Mouse (Mus musculus): ENCODE measurements around the gene Uqcr10. TPM values are rescaled to one million over a fixed set of nuclear protein-coding genes. Genes with fewer than 3 reads are reported as not detected.

Uqcr10 gene
- polyA plus RNA-seq, 1 experiment = 481 TPM

DNA sequence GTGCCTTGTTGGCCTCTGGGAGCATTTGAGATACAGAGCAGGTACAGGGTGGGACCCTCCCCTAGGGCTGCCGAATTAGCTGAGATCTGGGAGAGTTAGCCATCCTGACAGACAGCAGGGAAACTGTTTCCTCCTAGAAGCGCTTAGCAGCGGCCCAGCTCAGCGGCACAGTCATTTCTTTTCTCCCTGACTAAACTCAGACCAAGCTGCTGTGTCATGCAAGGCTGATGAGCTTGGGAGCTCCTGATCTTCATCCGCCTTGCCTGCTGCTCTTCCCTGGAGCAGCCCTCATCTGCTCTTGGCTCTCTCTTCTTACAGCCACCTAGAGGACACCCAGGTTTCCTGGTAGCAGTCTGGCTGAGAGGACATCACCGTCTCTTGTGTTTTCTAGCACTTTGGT is 20.0 kb downstream of the Uqcr10 start:
- DNase-seq = no peak

GRCm38 (mm10) chr11:4683516-4683915 is 20.6 kb downstream of the Uqcr10 start:
- TF ChIP-seq POLR2A (IDR thresholded peaks at IDR 0.05; ENCODE audit: borderline replicate concordance, extremely low read depth, low read depth, low read length) = no peak
- TF ChIP-seq CTCF (IDR thresholded peaks at IDR 0.05; ENCODE audit: insufficient read depth, low read length) = no peak
- no peaks in the 10 kb centered on the region for H3K4me1 ChIP-seq (ENCODE audit: control insufficient read depth, insufficient read depth, low read length)
- no peak for DNase-seq
- WGBS = 75% methylated on average over 6 of the region's 6 CpGs
- no peak overlapping the region for H3K4me3 ChIP-seq (replicated peaks; ENCODE audit: extremely low read depth, low read depth, low read length)

More for the DNA sequence above, 20.0 kb downstream of the Uqcr10 start:
- TF ChIP-seq POLR2A (IDR thresholded peaks at IDR 0.05; ENCODE audit: borderline replicate concordance, extremely low read depth, low read depth, low read length) = no peak
- no peak for TF ChIP-seq CTCF (IDR thresholded peaks at IDR 0.05; ENCODE audit: insufficient read depth, low read length)
- Histone ChIP-seq H3K4me1 (ENCODE audit: control insufficient read depth, insufficient read depth, low read length) (no peaks in the 10 kb centered on the region), H3K4me3 (replicated peaks; ENCODE audit: extremely low read depth, low read depth, low read length) (no peak overlapping the region)
- WGBS = 79% methylated on average over 6 of the region's 6 CpGs

DNA sequence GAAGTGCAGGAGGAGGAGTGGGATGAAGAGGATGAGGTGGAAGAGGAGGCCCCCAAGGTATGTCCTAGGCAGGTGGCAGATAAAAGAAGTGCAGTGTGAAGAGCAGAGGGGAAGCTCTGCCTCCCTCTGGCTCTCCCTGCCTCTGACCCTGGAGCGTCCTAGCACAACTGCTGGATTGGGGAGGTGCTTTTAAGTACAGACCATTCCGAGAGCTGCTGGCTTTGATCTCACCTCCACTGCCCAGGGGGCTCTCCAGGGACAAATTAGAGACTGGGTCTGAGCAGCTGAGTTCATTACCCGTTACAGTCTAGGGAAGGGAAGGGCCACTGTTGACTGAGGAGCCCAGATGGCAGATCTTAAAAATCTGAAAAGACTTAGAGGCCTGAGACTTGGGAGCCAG is 24.0 kb downstream of the Uqcr10 start:
- DNase-seq = no peak
- WGBS = 82% methylated on average over 3 of the region's 3 CpGs
- no peak for TF ChIP-seq POLR2A (IDR thresholded peaks at IDR 0.05; ENCODE audit: borderline replicate concordance, extremely low read depth, low read depth, low read length)
- no peak for TF ChIP-seq CTCF (IDR thresholded peaks at IDR 0.05; ENCODE audit: insufficient read depth, low read length)
- Histone ChIP-seq H3K4me3 (replicated peaks; ENCODE audit: extremely low read depth, low read depth, low read length) (no peak overlapping the region), H3K4me1 (ENCODE audit: control insufficient read depth, insufficient read depth, low read length) (no peaks in the 10 kb centered on the region)

DNA sequence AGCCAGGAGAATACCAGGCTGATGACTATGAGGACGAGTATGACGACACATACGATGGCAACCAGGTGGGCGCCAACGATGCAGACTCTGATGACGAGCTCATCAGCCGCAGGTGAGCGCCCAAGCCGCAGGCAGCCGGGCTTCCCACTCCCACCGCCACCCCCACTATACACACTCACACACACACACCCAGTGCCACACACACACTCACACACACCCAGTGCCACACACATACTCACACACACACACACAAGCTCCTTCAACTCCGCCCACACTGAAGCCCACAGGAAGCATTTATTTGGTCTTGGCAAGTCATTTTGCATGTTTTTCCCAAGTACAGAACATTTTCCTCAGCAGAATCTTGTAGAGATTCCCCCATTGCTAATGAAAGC is 24.7 kb downstream of the Uqcr10 start:
- Histone ChIP-seq H3K4me1 (ENCODE audit: control insufficient read depth, insufficient read depth, low read length) (no peaks in the 10 kb centered on the region), H3K4me3 (replicated peaks; ENCODE audit: extremely low read depth, low read depth, low read length) (no peak overlapping the region)
- WGBS = 89% methylated on average over 12 of the region's 12 CpGs
- DNase-seq = no peak
- TF ChIP-seq POLR2A (IDR thresholded peaks at IDR 0.05; ENCODE audit: borderline replicate concordance, extremely low read depth, low read depth, low read length) (no peak), CTCF (IDR thresholded peaks at IDR 0.05; ENCODE audit: insufficient read depth, low read length) (no peak)

GRCm38 (mm10) chr11:4678700-4679440 is 25.3 kb downstream of the Uqcr10 start:
- no peak overlapping the region for H3K4me3 ChIP-seq (replicated peaks; ENCODE audit: extremely low read depth, low read depth, low read length)
- DNase-seq = no peak
- H3K4me1 ChIP-seq (ENCODE audit: control insufficient read depth, insufficient read depth, low read length) = no peaks in the 10 kb centered on the region
- 76% methylated on average over 13 of the region's 13 CpGs for WGBS
- no peak for TF ChIP-seq POLR2A (IDR thresholded peaks at IDR 0.05; ENCODE audit: borderline replicate concordance, extremely low read depth, low read depth, low read length)
- TF ChIP-seq CTCF (IDR thresholded peaks at IDR 0.05; ENCODE audit: insufficient read depth, low read length) = no peak

DNA sequence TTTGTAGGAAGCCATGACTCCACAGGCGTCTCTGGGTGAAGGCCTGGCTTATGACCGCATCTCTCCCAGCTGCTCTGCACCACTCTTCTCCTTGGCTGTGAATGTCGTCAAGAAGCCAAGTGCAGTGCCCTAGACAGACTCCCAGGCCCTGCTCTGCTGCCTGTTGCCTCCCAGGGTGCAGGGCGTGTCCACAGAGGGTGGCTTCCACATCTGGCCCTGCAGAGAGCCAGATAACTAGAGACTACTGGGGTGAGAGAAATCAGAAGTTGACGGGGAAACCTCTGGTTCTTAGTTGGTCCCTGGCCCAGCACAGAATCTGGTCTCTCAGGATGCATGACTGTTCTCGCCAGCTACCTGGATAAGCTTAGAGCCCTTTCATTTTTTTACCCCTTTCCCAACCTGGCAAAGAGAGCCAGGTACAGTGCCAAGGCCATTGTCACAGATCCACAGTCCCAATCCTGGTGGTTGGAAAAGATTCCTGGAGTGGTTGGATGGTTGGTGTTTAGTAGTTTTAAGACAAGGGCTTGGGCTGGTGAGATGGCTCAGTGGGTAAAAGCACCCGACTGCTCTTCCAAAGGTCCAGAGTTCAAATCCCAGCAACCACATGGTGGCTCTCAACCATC is 26.8 kb downstream of the Uqcr10 start:
- no peak overlapping the region for H3K4me3 ChIP-seq (replicated peaks; ENCODE audit: extremely low read depth, low read depth, low read length)
- TF ChIP-seq POLR2A (IDR thresholded peaks at IDR 0.05; ENCODE audit: borderline replicate concordance, extremely low read depth, low read depth, low read length) (no peak), CTCF (IDR thresholded peaks at IDR 0.05; ENCODE audit: insufficient read depth, low read length) (no peak)
- no peaks in the 10 kb centered on the region for H3K4me1 ChIP-seq (ENCODE audit: control insufficient read depth, insufficient read depth, low read length)
- DNase-seq = no peak
- 82% methylated on average over 7 of the region's 7 CpGs for whole genome bisulfite sequencing

DNA sequence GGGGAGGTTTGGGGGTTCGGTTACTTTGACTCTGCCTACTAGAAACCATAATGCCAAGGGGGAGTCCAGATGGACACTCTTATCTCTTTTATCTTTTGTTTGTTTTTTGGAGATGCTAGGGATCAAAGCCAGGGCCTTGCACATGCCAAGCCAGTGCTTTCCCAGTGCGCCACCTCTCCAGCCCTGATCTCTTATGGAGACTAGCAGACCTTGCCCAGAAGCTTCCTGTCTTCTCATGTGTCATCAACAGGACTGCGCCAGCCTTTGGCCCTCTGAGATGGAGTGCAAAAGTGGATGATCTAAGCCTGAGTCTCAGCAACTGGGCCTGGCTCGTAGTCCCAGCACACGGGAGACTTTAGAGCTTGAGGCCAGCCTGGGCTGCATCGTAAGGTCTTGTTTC is 28.4 kb downstream of the Uqcr10 start:
- Histone ChIP-seq H3K4me1 (ENCODE audit: control insufficient read depth, insufficient read depth, low read length) (no peaks in the 10 kb centered on the region), H3K4me3 (replicated peaks; ENCODE audit: extremely low read depth, low read depth, low read length) (no peak overlapping the region)
- WGBS = 76% methylated on average over 6 of the region's 6 CpGs
- no peak for DNase-seq
- TF ChIP-seq POLR2A (IDR thresholded peaks at IDR 0.05; ENCODE audit: borderline replicate concordance, extremely low read depth, low read depth, low read length) (no peak), CTCF (IDR thresholded peaks at IDR 0.05; ENCODE audit: insufficient read depth, low read length) (no peak)

GRCm38 (mm10) chr11:4675126-4675562 is 29.0 kb downstream of the Uqcr10 start:
- Histone ChIP-seq H3K4me3 (replicated peaks; ENCODE audit: extremely low read depth, low read depth, low read length) (no peak overlapping the region), H3K4me1 (ENCODE audit: control insufficient read depth, insufficient read depth, low read length) (no peaks in the 10 kb centered on the region)
- WGBS = 70% methylated on average over 6 of the region's 6 CpGs
- TF ChIP-seq CTCF (IDR thresholded peaks at IDR 0.05; ENCODE audit: insufficient read depth, low read length) (no peak), POLR2A (IDR thresholded peaks at IDR 0.05; ENCODE audit: borderline replicate concordance, extremely low read depth, low read depth, low read length) (no peak)
- DNase-seq = no peak

GRCm38 (mm10) chr11:4674593-4674992 is 29.5 kb downstream of the Uqcr10 start:
- WGBS = 88% methylated on average over 1 of the region's 1 CpGs
- Histone ChIP-seq H3K4me3 (replicated peaks; ENCODE audit: extremely low read depth, low read depth, low read length) (no peak overlapping the region), H3K4me1 (ENCODE audit: control insufficient read depth, insufficient read depth, low read length) (no peaks in the 10 kb centered on the region)
- no peak for DNase-seq
- TF ChIP-seq CTCF (IDR thresholded peaks at IDR 0.05; ENCODE audit: insufficient read depth, low read length) = no peak
- TF ChIP-seq POLR2A (IDR thresholded peaks at IDR 0.05; ENCODE audit: borderline replicate concordance, extremely low read depth, low read depth, low read length) = no peak

DNA sequence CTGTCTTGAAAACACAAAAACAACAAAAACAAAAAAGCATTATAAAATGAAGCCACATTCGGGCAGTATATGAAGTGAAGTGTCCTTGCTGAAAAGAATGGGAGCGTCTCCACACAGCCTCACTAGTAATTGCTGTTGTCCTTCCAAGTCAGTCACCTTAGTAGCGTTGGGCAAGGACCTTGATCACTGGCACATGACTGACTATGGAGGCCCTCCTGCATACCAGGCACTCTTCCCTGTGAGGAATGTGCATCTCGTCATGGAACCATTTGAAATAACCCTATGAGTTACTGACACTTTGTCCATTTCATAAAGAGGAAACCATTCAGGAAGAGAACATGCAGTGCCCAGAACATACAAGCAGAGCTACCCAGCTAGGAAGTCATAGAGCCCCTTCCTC is 32.4 kb downstream of the Uqcr10 start:
- WGBS = 81% methylated on average over 4 of the region's 4 CpGs

More for the DNA sequence above, 32.4 kb downstream of the Uqcr10 start:
- Histone ChIP-seq H3K4me3 (replicated peaks; ENCODE audit: extremely low read depth, low read depth, low read length) (no peak overlapping the region), H3K4me1 (ENCODE audit: control insufficient read depth, insufficient read depth, low read length) (no peaks in the 10 kb centered on the region)
- no peak for TF ChIP-seq CTCF (IDR thresholded peaks at IDR 0.05; ENCODE audit: insufficient read depth, low read length)
- no peak for TF ChIP-seq POLR2A (IDR thresholded peaks at IDR 0.05; ENCODE audit: borderline replicate concordance, extremely low read depth, low read depth, low read length)
- no peak for DNase-seq
